Mouse (Mus musculus) olfactory bulb, adult 2 months (tissue): ENCODE data around the gene Ece1.

Experiments used
- CTCF ChIP-seq: fragments of 200-500 bp; IDR thresholded peaks from 2 replicates; pipeline ENCODE4 v1.5.1; 2012; ENCODE audit warnings: low read depth, mild to moderate bottlenecking, low read length, moderate library complexity; ENCODE audit not compliant: insufficient read depth
- POLR2A ChIP-seq: fragments of 200-500 bp; IDR thresholded peaks from 2 replicates; pipeline ENCODE4 v1.6.1; 2012; ENCODE audit warnings: mild to moderate bottlenecking, low read depth, low read length, moderate library complexity; ENCODE audit not compliant: insufficient read depth

DNA sequence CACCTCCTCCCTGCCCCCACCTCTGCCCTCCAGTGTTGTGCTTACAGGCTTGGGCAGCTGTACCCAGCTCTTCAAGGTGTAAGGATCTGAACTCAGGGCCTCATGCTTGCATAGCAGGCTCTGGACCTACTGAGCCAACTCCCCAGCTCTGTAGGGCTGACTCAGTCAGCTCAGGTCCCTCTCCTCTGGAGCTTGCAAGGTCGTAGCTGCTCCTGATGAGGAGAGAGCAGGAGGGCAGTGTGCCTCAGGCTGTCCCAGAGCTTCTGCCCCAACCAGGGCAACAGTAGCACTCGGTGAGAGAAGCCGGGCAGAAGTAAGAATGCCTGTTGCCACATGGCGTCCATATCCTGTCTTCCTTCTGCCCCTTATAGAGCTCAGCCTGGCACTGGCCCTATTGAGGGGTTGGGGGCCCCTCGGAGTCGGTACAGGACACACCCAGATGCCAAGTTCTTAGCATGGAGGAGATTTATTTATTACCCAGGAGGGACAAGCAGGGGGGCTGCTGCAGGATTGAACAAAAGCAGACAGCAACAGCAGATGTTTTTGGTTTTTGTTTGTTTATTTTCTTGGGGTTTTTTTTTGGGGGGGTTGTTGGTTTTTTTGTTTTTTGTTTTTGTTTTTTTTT lies 70.6 kb downstream of the Ece1 start:
- TF ChIP-seq CTCF = no peak
- no peak for TF ChIP-seq POLR2A
